Comparison of ENCODE assay signal across 8 mouse cellular contexts in the genomic region with DNA sequence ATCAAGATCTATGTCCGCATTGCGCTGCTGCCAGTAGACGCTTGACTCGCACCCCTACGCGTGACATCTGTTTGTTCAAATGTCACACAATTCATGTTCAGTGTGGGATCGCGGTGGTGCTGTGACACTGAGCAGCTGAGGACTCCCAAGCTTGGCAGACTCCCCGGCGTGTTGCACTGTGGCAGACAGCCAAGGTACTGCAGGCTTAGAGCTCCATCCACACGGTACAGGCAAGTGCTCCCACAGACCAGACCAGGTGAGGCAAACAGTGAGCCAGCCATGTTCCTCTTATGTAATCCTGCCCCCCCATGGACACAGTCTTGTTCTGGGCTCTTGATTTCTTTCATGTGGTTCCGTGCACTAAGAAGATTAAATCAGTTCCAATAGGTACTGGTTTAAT.
DNase-seq lines count a peak whose midpoint lies in the region; ATAC-seq and TF ChIP-seq lines count a peak whose summit lies in the region.

No protein-coding gene starts in this region.

- DNase-seq in urinary bladder, postnatal 10 days (ENCODE audit: low spot score), result peak; percentile 13
- no peak for DNase-seq in urinary bladder, adult 18-20 months (ENCODE audit: low spot score in 2 of 2)
- peak; percentile 55 to 60 for DNase-seq in left cerebral cortex, adult 2 months (ENCODE audit: extremely low spot score in 1 of 2, low spot score in 2 of 2)
- DNase-seq in ovary, postnatal 10 days (ENCODE audit: low spot score), result peak; percentile 39
- DNase-seq in thymus, postnatal 0 days (ENCODE audit: low spot score), result no peak
- DNase-seq in thymus, postnatal 14 days, result no peak

- H3K27me3 ChIP-seq in intestine, embryonic 16.5 days (replicated peaks; ENCODE audit: control insufficient read depth, insufficient read depth, low read length), result no peaks in the 10 kb centered on the region

- no peak for TF ChIP-seq CTCF in left cerebral cortex, adult 2 months (IDR thresholded peaks at IDR 0.05)

- H3K36me3 ChIP-seq in intestine, embryonic 16.5 days (ENCODE audit: control insufficient read depth, insufficient read depth, low read length), result no peaks in the 10 kb centered on the region

- H3K4me3 ChIP-seq in intestine, embryonic 16.5 days (ENCODE audit: low read length), result no peak overlapping the region
- no peak overlapping the region for H3K4me3 ChIP-seq in left cerebral cortex, adult 2 months

- peak overlapping the region; percentile 46 for H3K27ac ChIP-seq in intestine, embryonic 16.5 days (ENCODE audit: low read length)
- no peak overlapping the region for H3K27ac ChIP-seq in left cerebral cortex, adult 2 months

- no peak overlapping the region for H3K9ac ChIP-seq in intestine, embryonic 16.5 days (ENCODE audit: low read depth, low read length)

- no peak overlapping the region for H3K4me2 ChIP-seq in intestine, embryonic 16.5 days (ENCODE audit: low read depth, low read length)

- WGBS in intestine, embryonic 16.5 days, result 53% methylated on average over 12 of the region's 12 CpGs

- H3K9me3 ChIP-seq in intestine, embryonic 16.5 days (ENCODE audit: control insufficient read depth, low read length), result no peaks in the 10 kb centered on the region

- peak; percentile 89 for ATAC-seq in frontal cortex, adult (ENCODE audit: low TSS enrichment)
- peak; percentile 63; the same call in 1 of the 2 replicates for ATAC-seq in intestine, embryonic 16.5 days

- peaks cover 3% of the 10 kb centered on the region; the same call in 1 of the 2 replicates for H3K4me1 ChIP-seq in intestine, embryonic 16.5 days (ENCODE audit: control insufficient read depth, insufficient read depth, low read length)

- intact Hi-C loops in left cerebral cortex, adult 2 months (cut with DNase I), result no loop called here

Comparison
In these comparisons a context has a peak if more than half of its experiments do, and no peak if none do; other contexts are left out.
1. DNase-seq: peak in urinary bladder, postnatal 10 days (single experiment), left cerebral cortex, adult 2 months (2 of 2) and ovary, postnatal 10 days (single experiment); none in urinary bladder, adult 18-20 months (0 of 2), thymus, postnatal 0 days (single experiment) and thymus, postnatal 14 days (single experiment).